Mouse (Mus musculus): ENCODE results near the gene Ms4a3.

Gene Ms4a3

GRCm38 (mm10) chr19:11640732-11641131, at the start of gene Ms4a3:
Gene Ms4a3, minus strand, starts transcription at chr19:11640851.
- DNase-seq, result no peak

GRCm38 (mm10) chr19:11661562-11661961, 20.9 kb upstream of the Ms4a3 start:
- no peak for DNase-seq

DNA sequence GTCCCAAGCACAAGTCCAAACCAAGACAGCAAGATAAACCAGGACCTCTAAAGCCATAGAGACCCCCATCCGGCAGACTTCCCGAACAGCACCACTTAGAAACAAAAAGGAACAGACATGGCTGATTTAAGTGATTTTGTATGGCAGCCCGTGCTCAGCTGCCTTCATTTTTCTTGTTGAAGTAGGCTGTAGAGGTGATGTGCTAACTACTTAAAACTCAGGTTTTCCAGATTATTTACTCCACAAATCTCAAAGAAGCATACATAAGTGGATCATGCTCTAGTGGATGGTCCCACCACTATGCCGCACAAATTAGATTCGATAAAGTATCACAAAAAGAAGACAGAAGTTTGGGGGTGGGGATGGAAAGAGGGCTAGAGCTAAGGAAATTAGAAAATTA, 19.8 kb upstream of the Ms4a3 start, which contains the start of gene Oosp2:
Oosp2 (minus strand) TSS at position 101 of the 400 bp plus-strand sequence.
- no peak for DNase-seq

DNA sequence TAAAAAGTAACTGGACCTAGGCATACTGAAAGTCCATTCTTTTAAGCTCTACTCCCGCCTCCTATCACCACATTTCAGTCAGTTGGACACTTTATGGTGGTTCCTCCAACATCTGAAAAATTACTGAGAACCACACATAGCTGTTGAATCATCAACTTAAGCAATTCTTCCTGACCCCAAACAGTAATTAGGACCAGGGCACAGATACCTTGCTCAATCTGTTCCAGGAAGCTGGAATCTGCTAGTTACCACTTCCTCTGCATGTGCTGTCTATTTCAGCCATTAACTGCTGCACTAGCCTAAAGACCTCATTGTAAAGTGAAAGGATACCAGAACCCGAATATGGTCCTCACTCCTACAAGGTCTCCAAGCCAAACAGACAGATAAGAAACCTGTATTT, 18.5 kb upstream of the Ms4a3 start:
- no peak for DNase-seq

DNA sequence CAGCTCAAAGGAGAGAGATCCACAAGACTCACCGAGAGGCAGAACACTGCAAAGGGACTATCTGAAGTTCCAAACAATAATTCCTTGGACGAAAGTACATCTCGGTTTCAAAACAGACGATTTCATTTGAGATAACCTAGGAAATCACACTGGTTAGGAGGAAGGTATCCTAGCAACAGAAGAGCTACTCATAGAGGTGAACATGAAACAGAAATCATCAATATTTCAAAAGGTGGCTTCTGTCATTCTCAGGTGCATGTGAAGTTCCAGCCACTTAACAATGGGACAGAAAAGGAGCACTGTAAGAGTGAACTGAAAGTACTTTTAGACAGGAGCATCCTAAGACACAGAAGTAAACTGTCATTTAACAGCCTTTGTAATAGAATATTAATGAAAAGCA, 8.9 kb upstream of the Ms4a3 start:
- DNase-seq, result no peak

DNA sequence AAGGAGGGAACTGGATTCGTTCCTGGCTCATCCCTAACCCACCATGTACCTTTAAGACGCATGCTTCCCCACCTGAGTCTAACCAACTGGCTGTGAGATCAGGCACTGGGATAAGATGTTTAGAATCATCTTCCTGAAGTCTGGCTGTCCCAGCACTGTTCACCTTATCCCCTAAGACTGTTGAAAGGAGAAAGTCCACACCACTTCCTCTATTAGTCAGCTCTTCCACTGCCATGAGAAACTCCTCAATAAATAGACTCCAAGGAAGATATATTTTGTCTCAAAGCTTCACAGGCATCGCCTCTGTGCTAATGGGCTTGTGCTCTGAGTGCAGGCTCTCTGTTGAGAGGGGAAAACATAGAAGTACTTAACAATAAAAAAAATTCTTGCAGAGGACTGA, 5.5 kb upstream of the Ms4a3 start:
- DNase-seq, result no peak

DNA sequence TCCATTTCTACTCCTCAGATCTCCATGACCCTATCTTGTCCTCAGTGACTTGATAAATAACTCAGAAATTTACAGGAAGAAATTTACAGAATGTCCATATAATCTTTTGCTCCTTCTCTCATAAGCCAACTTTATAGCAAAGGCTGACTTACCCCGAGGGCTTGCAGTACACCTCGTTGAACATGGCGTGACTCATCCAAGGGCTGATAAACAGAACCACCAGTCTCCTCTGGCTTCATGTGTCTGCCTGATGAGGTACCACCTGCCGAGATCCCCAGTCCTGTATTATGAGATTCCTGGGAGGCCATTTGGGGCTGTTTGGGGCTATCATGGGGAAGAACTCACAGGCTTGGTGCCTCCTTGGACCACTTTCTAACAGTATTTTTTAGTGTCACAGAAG, 1.6 kb downstream of the Ms4a3 start:
- DNase-seq, result no peak

GRCm38 (mm10) chr19:11635572-11635971, 5.1 kb downstream of the Ms4a3 start:
- DNase-seq, result no peak

DNA sequence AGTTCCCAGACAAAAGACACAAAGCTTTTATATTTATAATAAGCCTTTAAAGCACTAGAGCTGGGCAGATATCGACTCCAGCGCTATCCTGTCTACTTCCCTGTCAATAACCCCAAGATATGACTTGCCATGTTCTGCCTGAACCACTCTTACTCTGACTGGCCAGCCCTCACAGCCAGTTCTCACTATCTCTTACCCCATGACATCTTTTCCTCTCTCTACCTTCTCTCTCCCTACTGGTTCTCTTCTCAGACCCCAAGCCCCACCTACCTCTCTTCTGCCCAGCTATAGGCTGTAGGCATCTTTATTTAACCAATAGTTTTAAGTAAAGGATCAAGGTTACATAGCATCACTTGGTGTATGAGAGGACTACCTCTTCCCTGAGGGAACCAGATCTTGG, 6.3 kb downstream of the Ms4a3 start:
- no peak for DNase-seq

DNA sequence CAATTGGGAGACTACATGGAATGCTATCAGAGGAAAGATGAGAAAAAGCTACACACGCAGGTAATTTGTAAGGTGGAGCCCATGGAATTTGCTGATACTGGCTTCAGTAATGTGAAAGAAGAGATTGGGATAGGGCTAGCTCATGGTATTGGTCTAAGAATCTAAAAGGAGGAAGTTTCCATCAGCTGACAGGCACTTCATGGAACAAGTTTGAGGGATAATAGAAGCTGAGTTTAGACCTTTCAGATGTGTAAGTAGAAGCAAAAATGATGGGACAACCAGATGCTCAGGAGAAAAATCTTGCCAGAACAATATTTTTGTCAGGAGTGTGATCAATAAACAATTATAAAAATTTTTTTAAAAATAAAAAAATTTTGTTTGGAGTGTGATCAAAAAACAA, 6.9 kb downstream of the Ms4a3 start:
- no peak for DNase-seq

DNA sequence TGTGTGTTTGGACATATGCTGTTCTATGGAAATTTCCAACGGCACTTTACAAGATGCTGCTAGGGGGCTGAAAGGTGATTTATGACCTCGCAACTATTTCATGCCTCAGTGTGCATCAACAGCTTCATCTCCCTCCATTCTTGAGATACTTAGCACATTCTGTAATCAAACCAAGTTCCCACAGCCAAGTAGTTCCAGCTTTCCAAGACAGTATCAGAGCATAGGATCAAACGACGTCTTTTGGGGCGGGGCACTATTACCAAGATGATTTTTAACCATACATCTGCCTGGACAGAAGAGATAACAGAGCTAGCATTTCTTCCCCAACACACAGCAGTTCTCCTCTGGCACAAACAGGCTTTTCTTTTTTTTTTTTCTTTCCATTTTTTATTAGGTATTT, 15.4 kb downstream of the Ms4a3 start:
- no peak for DNase-seq

- DNase-seq, result no peak
Observed at GRCm38 (mm10) chr19:11624800-11625199, 15.9 kb downstream of the Ms4a3 start.

DNA sequence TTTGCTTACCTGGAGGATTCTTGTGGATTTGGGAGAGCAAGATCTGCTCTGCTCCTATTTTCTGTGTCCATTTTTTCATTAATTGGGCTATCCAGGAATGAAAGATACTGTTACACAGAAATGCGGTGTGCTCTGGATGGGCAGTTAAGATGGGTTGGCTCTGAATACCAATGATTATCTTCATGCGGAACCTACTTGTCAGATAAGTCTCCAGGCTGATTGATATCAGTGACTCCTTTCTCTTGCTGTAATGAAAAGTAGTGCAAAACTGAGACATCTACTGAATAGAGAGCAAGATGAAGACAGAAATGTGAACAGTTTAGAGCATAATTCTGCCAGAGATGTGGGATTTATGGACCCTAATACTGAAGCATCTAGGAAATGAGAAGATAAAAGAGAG, 17.1 kb downstream of the Ms4a3 start, which contains the start of gene Ms4a2:
Ms4a2 (minus strand) TSS at position 169 of the 400 bp plus-strand sequence.
- DNase-seq, result no peak

DNA sequence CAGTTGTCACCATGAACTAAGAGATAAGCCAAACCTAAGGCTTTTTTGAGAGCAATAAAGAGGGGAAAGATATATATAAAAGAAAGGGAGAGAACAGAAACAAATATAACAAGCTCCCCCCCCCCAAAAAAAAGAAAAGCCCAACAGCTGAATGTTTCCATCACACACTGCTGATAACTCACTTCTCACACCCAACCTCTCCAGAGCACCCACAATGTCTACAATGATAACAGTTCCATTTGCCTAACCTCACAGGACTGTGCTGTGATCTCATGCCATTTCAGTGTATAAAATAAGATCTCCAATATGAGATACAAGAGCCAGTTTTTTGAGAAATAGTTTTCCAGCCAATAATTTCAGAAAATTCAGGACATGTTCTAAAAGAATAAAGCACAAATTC, 22.7 kb downstream of the Ms4a3 start:
- DNase-seq, result no peak

DNA sequence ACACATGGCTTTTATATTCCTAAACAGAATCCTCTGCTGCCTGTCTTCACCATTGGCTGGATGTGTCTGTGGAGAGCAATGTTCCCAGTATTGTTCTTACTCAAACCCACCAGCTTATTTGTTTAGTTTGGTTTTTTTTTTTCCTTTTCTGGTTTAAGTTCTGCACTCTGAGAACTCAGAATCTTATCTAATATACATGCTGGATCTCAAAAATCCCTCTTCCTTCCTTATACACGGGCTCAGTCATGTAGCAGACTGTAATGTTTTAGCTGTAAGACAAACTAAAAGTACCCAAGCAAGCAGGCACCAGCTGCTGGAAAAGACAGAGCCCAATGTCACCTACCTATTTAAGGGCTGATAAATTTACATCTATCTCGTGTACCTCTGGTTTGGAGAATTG, 25.8 kb downstream of the Ms4a3 start:
- no peak for DNase-seq

DNA sequence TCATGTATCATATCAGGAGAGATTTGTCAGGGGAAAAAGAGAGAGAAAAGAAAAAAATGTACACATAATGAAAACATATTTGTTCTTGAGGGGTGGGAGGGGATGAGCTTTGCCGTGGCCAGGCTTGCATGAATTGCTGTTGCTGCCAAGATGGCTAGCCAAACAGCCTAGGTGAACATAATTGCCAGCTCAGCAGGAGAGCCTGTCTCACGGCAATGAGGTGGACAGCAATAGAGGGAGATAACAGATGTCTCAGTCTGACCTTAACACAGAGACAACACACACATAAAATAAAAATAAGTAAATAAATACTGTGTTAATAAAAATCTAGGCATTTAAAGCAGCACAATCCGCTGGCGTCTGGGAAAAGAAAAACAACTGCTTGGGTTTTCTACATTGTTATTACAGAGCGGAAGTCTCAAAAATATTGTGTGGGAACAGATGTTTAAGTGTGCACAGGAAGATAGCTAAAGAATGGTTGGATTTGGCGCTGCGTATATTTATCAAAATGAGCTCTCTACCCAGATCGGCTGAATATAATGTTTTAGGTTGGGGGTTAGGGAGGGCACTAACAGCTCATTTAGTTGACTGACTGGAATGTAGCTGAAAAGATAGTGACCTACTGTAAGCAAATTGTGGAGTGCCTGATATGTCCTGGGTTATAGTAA, 26.7 kb downstream of the Ms4a3 start:
- DNase-seq, result no peak

DNA sequence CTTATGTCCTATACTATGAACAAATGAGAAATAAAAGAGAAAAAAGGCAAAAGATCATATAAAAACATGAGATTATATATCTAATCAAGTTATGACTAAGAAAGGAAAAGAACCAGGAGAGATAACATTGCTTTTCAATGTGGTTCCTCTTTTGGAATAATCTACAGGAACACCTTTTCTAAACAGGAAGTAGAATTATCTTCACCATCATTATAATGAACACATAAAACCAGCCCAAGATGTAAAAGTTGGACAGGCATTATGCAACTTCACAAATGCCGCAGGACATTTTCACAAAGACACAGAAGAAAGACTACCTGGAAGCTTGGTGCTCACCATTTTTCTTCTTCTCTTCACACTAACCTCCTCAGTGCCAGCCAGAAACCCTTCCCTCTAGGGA, 27.6 kb downstream of the Ms4a3 start:
- DNase-seq, result no peak

DNA sequence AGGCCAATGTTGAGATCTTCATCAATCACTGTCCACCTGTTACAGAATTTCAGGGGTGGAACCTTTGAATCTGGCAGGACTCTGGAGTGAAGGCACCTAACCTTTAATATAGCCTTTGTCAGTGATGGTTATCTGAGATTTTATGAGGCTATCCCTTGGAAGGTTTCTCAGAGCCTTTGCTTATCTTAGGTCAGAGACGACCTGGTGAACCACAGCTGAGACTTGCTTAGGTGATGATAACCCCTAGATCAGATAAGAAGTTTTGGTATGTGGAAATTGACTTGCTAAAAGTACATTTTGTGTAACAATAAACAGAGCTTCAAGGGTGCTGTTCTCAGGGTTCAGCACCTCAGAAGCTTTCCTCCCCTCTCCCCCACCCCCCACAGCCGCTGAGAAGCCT, 28.4 kb downstream of the Ms4a3 start:
- DNase-seq, result no peak

DNA sequence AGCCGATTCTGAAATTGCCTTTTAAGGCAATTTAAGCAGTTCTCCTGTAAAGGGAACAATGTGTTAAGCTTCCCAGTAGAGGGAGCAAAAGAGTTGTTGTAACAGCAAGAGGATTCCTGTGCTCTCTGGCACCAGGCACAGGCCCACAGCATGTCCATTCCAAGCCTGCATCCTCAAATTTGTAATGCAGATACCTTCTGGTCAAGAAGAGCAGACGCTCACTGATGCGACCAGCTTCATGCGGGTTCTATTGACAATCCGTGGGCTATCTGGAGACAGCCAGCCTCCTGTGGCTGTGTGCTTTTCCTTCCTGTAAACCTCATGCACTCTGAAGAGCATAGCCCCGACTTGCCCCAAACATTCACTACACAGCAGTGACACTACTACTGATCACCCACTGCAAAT, 29.1 kb downstream of the Ms4a3 start:
- peak; percentile 8 for DNase-seq

GRCm38 (mm10) chr19:11608172-11608571, 32.5 kb downstream of the Ms4a3 start:
- peak; percentile 34 for DNase-seq

DNA sequence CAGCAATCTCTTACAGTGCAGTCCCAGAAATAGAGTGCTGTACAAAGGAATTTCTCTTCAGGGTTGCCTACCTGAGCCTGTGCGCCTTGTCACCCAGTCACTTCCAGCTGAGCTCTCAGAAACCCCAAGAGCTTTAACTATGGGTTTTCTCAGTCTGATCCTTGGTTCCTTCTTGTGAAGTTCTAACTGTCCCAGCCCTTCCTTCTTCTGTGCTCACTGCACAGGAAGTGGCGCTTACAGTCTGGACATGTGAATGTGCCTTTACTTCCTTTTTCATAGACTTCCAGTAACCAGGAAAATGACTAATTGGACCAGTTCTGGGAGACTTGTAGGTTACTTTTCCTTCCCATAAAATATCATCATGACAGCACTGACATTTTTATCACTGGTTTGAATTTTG, 36.0 kb downstream of the Ms4a3 start, which contains the start of gene Ms4a6d:
Ms4a6d (minus strand) TSS at position 247 of the 400 bp plus-strand sequence.
- no peak for DNase-seq

DNA sequence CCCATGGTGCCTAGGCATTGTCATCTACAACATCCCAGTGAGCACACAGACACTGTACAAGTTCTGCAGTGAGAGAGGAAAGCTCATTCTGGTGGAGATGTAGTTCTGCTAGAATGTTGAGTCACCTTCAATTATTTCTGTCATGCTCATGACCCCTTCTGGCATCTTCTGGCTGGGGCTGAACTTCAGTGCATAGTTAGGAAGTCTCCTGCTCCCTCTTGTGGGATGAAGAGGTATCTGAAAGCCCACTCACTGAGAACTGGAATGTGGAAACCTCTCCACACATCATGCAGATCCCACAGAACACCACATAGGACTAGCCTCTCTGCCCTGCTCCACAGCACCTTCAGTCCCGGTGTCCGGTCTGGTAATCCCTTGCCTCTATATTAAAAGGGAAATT, 38.6 kb downstream of the Ms4a3 start:
- DNase-seq, result no peak

- DNase-seq, result no peak
Observed at GRCm38 (mm10) chr19:11601349-11601748, 39.3 kb downstream of the Ms4a3 start.

DNA sequence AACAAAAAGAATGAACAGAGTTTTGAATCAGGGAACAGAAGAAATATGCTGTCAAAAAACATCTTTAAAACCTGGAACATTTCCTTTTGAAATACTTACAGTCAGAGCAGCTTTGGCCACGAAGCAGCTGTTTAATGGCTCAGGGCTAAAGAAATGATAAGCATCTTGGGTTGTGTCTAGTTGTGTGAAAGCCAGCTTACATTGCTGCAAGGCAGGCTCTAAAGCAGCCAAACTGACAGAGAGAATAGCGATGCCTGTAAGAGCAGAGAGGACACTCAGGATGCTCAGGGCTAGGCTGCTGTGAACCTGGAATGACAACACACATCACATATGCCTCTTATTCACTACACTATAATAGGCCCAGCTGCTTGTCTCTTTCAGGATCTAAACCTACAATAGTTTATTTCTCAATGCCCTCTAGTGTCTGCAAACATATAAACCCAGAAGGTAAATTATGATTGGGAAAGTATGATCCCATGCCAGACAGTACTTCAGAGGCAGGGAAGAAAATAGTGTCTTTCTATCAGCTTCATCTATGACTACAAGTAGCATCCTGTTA, 50.7 kb downstream of the Ms4a3 start:
- no peak for DNase-seq

- no peak for DNase-seq
Observed at GRCm38 (mm10) chr19:11589205-11589604, 51.4 kb downstream of the Ms4a3 start.
